Mouse (Mus musculus) cerebellum, adult 2 months (tissue): ENCODE data around the gene Slc44a4.

Experiments
- CTCF ChIP-seq: fragments of 200-500 bp; IDR thresholded peaks from 2 replicates; pipeline ENCODE4 v1.5.1; 2011; ENCODE audit warnings: low read depth, mild to moderate bottlenecking, control low read depth, low read length, moderate library complexity, borderline replicate concordance; ENCODE audit not compliant: insufficient read depth
- POLR2A ChIP-seq: fragments of 200-500 bp; IDR thresholded peaks from 2 replicates; pipeline ENCODE4 v1.6.1; 2011; ENCODE audit warnings: low read length, control low read depth, borderline replicate concordance; ENCODE audit not compliant: insufficient read depth

DNA sequence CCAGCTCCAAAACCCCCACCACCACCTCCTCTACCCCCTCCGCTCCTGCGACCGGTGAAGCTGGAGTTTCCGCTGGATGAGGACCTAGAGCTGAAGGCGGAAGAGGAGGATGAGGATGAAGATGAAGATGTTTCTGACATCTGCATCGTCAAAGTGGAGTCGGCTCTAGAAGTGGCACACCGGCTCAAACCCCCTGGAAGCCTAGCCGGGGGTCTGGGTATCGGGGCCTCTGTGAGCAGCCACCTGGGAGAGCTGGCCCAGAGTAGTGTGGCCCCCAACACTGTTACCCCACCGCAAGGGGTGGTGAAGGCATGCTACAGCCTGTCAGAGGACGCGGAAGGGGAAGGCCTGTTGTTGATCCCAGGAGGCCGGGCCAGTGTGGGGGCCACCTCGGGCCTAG, 18.5 kb upstream of the Slc44a4 start:
- no peak for TF ChIP-seq POLR2A
- no peak for TF ChIP-seq CTCF
